Comparison of ENCODE assay signal across 11 mouse cellular contexts in the genomic region with DNA sequence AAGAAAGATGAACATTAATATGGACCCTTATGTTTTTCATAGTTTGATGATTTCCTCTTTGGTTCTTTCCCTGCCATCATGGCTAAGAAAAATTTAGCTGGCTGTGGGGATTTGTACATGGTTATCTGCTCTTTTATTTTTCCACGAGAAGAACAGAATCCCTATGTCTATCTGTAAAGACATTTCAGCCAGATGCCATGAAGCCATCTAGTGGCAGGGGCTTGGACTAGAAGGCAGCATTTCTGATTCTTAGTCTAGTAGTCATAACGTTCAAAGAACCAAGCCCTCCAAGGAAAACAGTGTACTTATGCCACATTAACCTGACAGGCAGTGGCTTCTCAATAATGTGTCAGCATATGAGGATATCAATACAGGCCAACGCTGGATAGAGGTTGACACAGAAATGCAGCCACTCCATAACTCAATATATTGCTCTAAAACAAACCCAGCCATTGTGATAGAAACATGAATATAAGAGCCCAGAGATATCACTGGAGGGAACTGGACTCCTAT. TPM values are rescaled to one million over a fixed set of nuclear protein-coding genes. Genes with fewer than 3 reads are reported as not detected.
"Had no signal": no experiment of that assay in that cellular context is flagged by ENCODE, and none has a peak within 500 bp of the region (broad histone marks: within the 10 kb centered on the region; RNA-seq: fewer than 3 reads in every experiment).

No protein-coding gene starts in this region.

- ATAC-seq: midbrain, embryonic 16.5 days had no signal

- H3K9me3 ChIP-seq: limb, embryonic 10.5 days; liver, embryonic 15.5 days; lung, embryonic 15.5 days had no signal

- H3K4me1 ChIP-seq: liver, embryonic 15.5 days had no signal

- H3K4me3 ChIP-seq: limb, embryonic 10.5 days; liver, embryonic 15.5 days; lung, embryonic 15.5 days had no signal

- H3K36me3 ChIP-seq: limb, embryonic 10.5 days; liver, embryonic 15.5 days; lung, embryonic 15.5 days had no signal

- DNase-seq: kidney, adult 18-20 months; kidney, postnatal 25 days; layer of hippocampus, adult 9-11 months; right cerebral cortex, postnatal 14 days; thymus, postnatal 4 days had no signal

- H3K27ac ChIP-seq: limb, embryonic 10.5 days; liver, embryonic 15.5 days; lung, embryonic 15.5 days had no signal

- H3K9ac ChIP-seq: liver, embryonic 15.5 days; lung, embryonic 15.5 days had no signal

- H3K4me2 ChIP-seq: liver, embryonic 11.5 days; liver, embryonic 15.5 days; lung, embryonic 15.5 days had no signal

RNA-seq across cellular contexts. Expression of a gene that starts 21.4 kb away (rescaled TPM):
- total RNA-seq: megakaryocyte progenitor cell, adult 5-6 weeks had no signal
